Mouse (Mus musculus) heart, embryonic 10.5 days (tissue): ENCODE measurements at regions not wholly inside any gene's neighbourhood (a gene's known extent, or its start where the extent isn't known, plus 50 kb on each side); places are given as distances from the start of the nearest gene placed in this dataset.
A peak's percentile ranks its signal among the peaks of the same experiment; 100 is the strongest.

Source experiments
- DNase-seq: peaks from one replicate; pipeline ENCODE4 v3.0.0-alpha.2; 2017; ENCODE audit warnings: low spot score
- H3K27ac ChIP-seq: fragments of 300-500 bp; sonication (generic); 2 replicates; pipeline ENCODE4 v1.5.1; 2016; ENCODE audit warnings: mild to moderate bottlenecking
- H3K27me3 ChIP-seq: fragments of 300-500 bp; sonication (generic); 2 replicates; pipeline ENCODE4 v1.6.1; 2016; ENCODE audit warnings: mild to moderate bottlenecking; ENCODE audit not compliant: poor library complexity, insufficient read depth, severe bottlenecking
- H3K36me3 ChIP-seq: fragments of 300-500 bp; sonication (generic); 2 replicates; pipeline ENCODE4 v1.6.1; 2016; ENCODE audit warnings: mild to moderate bottlenecking, moderate library complexity
- H3K4me1 ChIP-seq: fragments of 300-500 bp; sonication (generic); 2 replicates; pipeline ENCODE4 v1.6.1; 2016; ENCODE audit warnings: mild to moderate bottlenecking
- H3K4me3 ChIP-seq: fragments of 300-500 bp; sonication (generic); 2 replicates; pipeline ENCODE4 v1.5.1; 2016; ENCODE audit warnings: mild to moderate bottlenecking, moderate library complexity
- H3K9me3 ChIP-seq: fragments of 300-500 bp; sonication (generic); 2 replicates; pipeline ENCODE4 v1.6.1; 2016; ENCODE audit warnings: mild to moderate bottlenecking, moderate library complexity
- WGBS: fragments of 180-500 bp; shearing (Covaris S2); methylation state at CpG from one replicate; pipeline ENCODE4 v1.1.7; 2016; 5-methylcytosine and 5-hydroxymethylcytosine counted together

- 87% methylated on average over 17 of the region's 17 CpGs for WGBS
- Histone ChIP-seq H3K4me1 (peaks cover 21% of the 10 kb centered on the region), H3K9me3 (no peaks in the 10 kb centered on the region), H3K4me3 (no peak overlapping the region), H3K36me3 (no peaks in the 10 kb centered on the region), H3K27me3 (no peaks in the 10 kb centered on the region), H3K27ac (no peak overlapping the region)
- no peak for DNase-seq
Measured at GRCm38 (mm10) chr2:169524429-169524828, 63.1 kb downstream of the Gm11011 start.

DNA sequence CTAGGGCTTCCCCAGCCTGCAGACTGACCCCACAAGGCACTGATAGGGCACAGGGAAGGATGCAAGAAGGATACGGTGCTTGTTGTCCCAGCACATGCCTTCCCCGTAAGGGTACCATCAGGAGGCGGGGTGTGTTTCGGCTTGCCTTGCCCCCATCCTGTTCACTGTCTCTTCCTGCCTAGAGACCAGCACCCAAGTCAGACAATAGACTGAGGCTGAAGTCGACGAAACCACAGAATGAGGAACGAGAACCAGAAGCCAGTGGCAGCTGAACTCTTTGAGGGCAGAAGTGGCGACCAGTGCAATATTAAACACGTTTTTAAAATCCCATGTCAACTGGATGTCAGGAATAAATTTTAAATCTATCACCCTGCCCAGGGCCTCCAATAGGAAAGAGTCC is 67.6 kb downstream of the Gm11011 start:
- Histone ChIP-seq H3K9me3 (no peaks in the 10 kb centered on the region), H3K4me1 (peaks cover 21% of the 10 kb centered on the region), H3K27ac (peak overlapping the region; percentile 76), H3K27me3 (no peaks in the 10 kb centered on the region), H3K36me3 (no peaks in the 10 kb centered on the region), H3K4me3 (no peak overlapping the region)
- no peak for DNase-seq
- WGBS: 50% methylated on average over 9 of the region's 9 CpGs

GRCm38 (mm10) chr2:169515350-169515749 is 72.2 kb downstream of the Gm11011 start:
- H3K4me1 ChIP-seq: peaks cover 10% of the 10 kb centered on the region
- H3K4me3 ChIP-seq: no peak overlapping the region
- WGBS: 70% methylated on average over 11 of the region's 11 CpGs
- no peaks in the 10 kb centered on the region for H3K9me3 ChIP-seq
- no peaks in the 10 kb centered on the region for H3K36me3 ChIP-seq
- peak overlapping the region; percentile 29; the same call in 1 of the 2 replicates for H3K27ac ChIP-seq
- DNase-seq: no peak
- no peaks in the 10 kb centered on the region for H3K27me3 ChIP-seq

GRCm38 (mm10) chr2:169510741-169511140 is 76.8 kb downstream of the Gm11011 start:
- H3K4me1 ChIP-seq: no peaks in the 10 kb centered on the region
- no peak for DNase-seq
- no peaks in the 10 kb centered on the region for H3K9me3 ChIP-seq
- 78% methylated on average over 2 of the region's 2 CpGs for WGBS
- no peak overlapping the region for H3K27ac ChIP-seq
- H3K27me3 ChIP-seq: no peaks in the 10 kb centered on the region
- no peak overlapping the region for H3K4me3 ChIP-seq
- no peaks in the 10 kb centered on the region for H3K36me3 ChIP-seq

- Histone ChIP-seq H3K36me3 (no peaks in the 10 kb centered on the region), H3K4me1 (no peaks in the 10 kb centered on the region), H3K9me3 (no peaks in the 10 kb centered on the region), H3K4me3 (no peak overlapping the region), H3K27me3 (no peaks in the 10 kb centered on the region), H3K27ac (no peak overlapping the region)
- WGBS: 82% methylated on average over 4 of the region's 4 CpGs
- DNase-seq: no peak
Measured at GRCm38 (mm10) chr2:169509406-169509805, 78.1 kb downstream of the Gm11011 start.

- H3K4me3 ChIP-seq: no peak overlapping the region
- H3K27me3 ChIP-seq: no peaks in the 10 kb centered on the region
- no peaks in the 10 kb centered on the region for H3K9me3 ChIP-seq
- no peak overlapping the region for H3K27ac ChIP-seq
- no peak for DNase-seq
- H3K36me3 ChIP-seq: no peaks in the 10 kb centered on the region
- H3K4me1 ChIP-seq: no peaks in the 10 kb centered on the region
- WGBS: 90% methylated on average over 11 of the region's 11 CpGs
Measured at GRCm38 (mm10) chr2:169504416-169505057, 83.0 kb downstream of the Gm11011 start.

DNA sequence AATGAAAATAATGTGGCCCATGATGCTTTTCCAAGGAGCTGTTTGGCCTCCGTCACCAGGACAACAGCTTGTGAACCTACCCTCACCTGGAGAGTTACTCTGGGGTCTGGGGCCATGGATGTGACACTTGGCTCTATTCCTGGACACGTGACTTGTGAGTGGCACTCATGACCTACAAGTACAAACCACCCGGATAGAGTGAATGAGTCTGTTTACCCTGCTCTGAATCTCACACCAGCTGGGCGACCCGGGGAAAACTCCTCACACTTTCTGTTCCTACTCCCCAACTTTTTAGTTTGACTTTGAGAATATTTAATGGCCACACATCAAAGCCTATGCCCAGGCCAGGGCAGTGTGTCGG is 84.0 kb downstream of the Gm11011 start:
- no peak for DNase-seq
- Histone ChIP-seq H3K4me1 (no peaks in the 10 kb centered on the region), H3K27me3 (no peaks in the 10 kb centered on the region), H3K27ac (no peak overlapping the region), H3K4me3 (no peak overlapping the region), H3K36me3 (no peaks in the 10 kb centered on the region), H3K9me3 (no peaks in the 10 kb centered on the region)
- 77% methylated on average over 6 of the region's 6 CpGs for WGBS

DNA sequence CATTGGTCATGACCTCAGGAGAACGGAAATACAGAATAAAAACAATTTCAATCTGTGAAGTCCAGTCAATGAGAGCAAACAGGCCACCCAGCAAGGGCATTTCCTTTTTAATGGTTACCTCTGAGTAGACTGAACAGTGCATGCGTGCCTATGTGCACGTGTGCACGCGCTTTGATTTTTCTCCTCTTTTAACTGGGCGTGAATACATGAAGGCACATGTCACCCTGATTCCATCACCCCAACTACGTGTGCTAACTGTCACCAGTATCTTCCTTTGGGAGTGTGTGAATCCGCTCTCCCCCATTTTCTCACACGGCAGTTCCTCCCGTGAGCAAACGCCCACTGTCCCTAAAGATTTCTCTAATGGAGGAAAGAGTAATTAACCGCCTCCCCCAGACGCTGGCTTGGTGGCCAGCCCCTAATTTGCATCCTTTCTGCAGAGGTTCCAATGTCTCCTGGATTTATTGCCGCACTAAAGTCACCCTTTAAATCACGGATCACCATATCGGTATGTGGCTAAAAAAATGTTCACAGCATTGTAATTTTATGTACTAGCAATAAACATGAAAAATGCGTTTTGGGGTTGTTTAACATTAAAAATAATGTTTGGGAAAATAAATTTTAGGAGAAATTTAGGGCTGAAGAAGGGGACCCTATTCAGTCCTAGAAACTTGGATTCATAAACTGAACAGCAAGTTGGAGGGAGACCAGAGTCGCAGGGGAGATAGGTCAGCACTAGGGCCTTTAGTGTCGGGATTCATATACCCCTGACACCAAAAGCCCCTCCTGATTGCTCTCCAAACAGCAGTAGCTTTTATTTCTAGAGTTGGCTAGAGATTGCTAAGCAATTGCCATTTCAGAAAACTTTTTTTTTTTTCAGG is 84.6 kb downstream of the Gm11011 start:
- no peaks in the 10 kb centered on the region for H3K9me3 ChIP-seq

DNA sequence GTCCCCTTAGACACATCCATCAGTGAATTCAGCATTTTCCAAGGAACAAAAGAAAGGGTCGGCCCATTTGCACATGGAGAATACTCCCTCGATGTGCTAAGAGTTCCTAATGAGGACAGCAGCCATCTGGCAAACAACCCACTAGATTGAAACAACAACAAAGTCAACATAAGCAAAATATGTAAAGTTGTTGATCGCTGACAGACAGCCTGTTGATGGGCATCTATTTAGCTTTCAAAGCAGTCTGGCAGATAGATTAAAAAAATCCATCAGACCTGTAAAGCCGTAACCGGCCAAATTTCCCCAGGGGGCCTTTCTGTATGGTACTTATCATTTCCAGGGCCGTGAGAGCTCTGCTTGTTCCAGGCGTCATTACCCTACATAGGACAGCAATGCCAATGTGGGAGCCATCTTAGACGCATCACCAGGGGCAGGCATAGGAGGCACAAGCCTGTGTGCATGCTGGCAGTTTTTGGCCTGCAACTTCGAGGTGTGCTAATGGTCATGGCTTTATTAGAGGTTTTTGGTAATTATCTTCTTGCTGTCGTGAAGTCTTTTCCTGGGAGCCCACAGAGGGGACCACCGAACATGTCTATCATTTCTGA is 85.7 kb downstream of the Gm11011 start:
- no peaks in the 10 kb centered on the region for H3K27me3 ChIP-seq
- DNase-seq: no peak
- no peaks in the 10 kb centered on the region for H3K36me3 ChIP-seq
- no peak overlapping the region for H3K4me3 ChIP-seq
- no peaks in the 10 kb centered on the region for H3K4me1 ChIP-seq
- no peaks in the 10 kb centered on the region for H3K9me3 ChIP-seq
- WGBS: 85% methylated on average over 11 of the region's 11 CpGs
- no peak overlapping the region for H3K27ac ChIP-seq

More for the DNA sequence above, 84.6 kb downstream of the Gm11011 start:
- Histone ChIP-seq H3K27ac (no peak overlapping the region), H3K4me1 (no peaks in the 10 kb centered on the region), H3K4me3 (no peak overlapping the region), H3K36me3 (no peaks in the 10 kb centered on the region), H3K27me3 (no peaks in the 10 kb centered on the region)
- DNase-seq: no peak
- 83% methylated on average over 19 of the region's 19 CpGs for WGBS

- WGBS: 87% methylated on average over 10 of the region's 10 CpGs
- Histone ChIP-seq H3K4me3 (no peak overlapping the region), H3K27me3 (no peaks in the 10 kb centered on the region), H3K9me3 (no peaks in the 10 kb centered on the region), H3K36me3 (no peaks in the 10 kb centered on the region), H3K27ac (no peak overlapping the region), H3K4me1 (peaks cover 24% of the 10 kb centered on the region)
- no peak for DNase-seq
Measured at GRCm38 (mm10) chr2:169495368-169495767, 92.2 kb downstream of the Gm11011 start.

DNA sequence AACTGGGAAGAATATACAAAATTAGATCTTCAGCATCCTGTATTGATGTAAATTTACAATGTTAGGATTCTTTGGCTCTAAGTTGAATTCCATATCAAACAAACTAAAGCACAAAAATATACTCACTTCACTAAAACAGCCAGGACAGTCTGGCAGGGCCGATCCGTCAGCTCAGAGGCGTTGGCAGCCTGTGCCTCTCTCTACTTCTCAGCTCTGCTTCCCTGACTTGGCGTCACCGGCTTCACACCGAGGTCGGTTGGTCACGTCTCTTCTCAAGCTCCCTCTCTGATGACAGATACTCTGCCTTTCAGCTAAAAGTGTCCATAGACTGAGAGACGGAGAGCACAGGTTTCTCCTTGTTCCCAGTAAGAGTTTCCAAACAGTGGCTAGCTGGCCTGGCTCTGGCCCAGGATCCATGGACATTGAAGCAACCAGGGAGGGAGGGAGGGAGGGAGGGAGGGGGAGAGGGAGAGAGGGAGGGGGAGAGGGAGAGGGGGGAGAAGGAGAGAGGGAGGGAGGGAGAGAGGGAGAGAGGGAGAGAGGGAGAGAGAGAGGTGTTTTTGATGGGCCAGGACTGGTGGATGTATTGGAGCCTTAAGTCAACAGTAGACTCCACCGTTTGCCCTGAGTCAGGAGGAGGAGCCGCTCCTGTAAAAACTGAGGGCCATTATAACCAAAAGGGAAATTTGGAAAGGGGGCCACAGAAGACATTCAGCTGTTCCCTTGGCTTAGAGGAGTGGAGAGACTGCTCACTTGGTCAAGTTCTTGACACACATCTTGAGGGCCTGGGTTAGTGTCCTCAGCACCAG is 92.8 kb downstream of the Gm11011 start:
- H3K36me3 ChIP-seq: no peaks in the 10 kb centered on the region
- H3K27me3 ChIP-seq: no peaks in the 10 kb centered on the region
- H3K4me3 ChIP-seq: no peak overlapping the region
- peak overlapping the region; percentile 73; the same call in 1 of the 2 replicates for H3K27ac ChIP-seq
- WGBS: 52% methylated on average over 11 of the region's 11 CpGs
- DNase-seq: no peak
- no peaks in the 10 kb centered on the region for H3K9me3 ChIP-seq
- peaks cover 24% of the 10 kb centered on the region for H3K4me1 ChIP-seq

- 45% methylated on average over 16 of the region's 16 CpGs for WGBS
Measured at GRCm38 (mm10) chr2:169493609-169494275, 93.8 kb downstream of the Gm11011 start.

More at GRCm38 (mm10) chr2:169493609-169494275, 93.8 kb downstream of the Gm11011 start:
- DNase-seq: no peak
- Histone ChIP-seq H3K4me3 (peak overlapping the region; percentile 18; the same call in 1 of the 2 replicates), H3K4me1 (peaks cover 24% of the 10 kb centered on the region), H3K27ac (peak overlapping the region; percentile 22; the same call in 1 of the 2 replicates), H3K36me3 (no peaks in the 10 kb centered on the region), H3K9me3 (no peaks in the 10 kb centered on the region), H3K27me3 (no peaks in the 10 kb centered on the region)
